Mouse (Mus musculus) testis, adult 2 months (tissue): Measurements from ENCODE around the gene Ccdc92b.

ENCODE experiments used
- CTCF ChIP-seq: fragments of 200-500 bp; IDR thresholded peaks from 2 replicates; pipeline ENCODE4 v1.5.1; 2012; ENCODE audit warnings: low read depth, mild to moderate bottlenecking, inconsistent platforms, low read length, moderate library complexity; ENCODE audit not compliant: control insufficient read depth, insufficient read depth, insufficient replicate concordance
- POLR2A ChIP-seq: fragments of 200-500 bp; IDR thresholded peaks from 2 replicates; pipeline ENCODE4 v1.6.1; 2012; ENCODE audit warnings: low read depth, mild to moderate bottlenecking, inconsistent platforms, low read length, moderate library complexity; ENCODE audit not compliant: control insufficient read depth

DNA sequence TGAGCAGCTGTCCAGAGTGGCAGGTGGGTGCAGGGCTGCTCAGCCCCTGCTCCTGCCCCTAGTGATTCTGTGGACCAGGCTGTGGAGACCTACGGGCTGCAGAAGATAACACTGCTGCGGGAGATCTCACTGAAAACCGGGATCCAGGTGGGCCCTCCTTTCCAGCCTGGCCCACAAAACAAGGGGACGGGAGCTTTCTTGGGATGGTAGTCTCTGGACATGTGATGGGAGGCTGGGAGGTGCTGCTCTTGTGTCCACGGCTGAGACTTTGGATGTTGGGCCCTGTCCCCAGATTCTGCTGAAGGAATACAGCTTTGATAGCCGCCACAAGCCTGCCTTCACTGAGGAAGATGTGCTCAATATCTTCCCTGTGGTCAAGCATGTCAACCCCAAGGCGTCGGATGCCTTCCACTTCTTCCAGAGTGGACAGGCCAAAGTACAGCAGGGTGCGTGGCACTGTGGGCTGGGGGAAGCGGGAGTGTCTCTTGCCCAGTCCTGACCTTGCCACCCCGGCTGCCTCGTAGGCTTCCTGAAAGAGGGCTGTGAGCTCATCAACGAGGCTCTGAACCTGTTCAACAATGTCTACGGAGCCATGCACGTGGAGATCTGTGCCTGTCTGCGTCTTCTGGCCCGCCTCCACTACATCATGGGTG is 46.4 kb downstream of the Ccdc92b start:
- TF ChIP-seq CTCF, result no peak
- TF ChIP-seq POLR2A, result no peak
